Mouse (Mus musculus) CH12.LX (cell line): ENCODE results near the gene Angel1.

Source experiments
- EP300 ChIP-seq: IDR thresholded peaks from 2 replicates; pipeline ENCODE4 v1.6.1; 2011; ENCODE audit warnings: low read length, improper control_type of control experiment
- MAZ ChIP-seq: IDR thresholded peaks from 2 replicates; pipeline ENCODE4 v1.6.1; 2012; ENCODE audit warnings: low read depth, mild to moderate bottlenecking, inconsistent platforms, low read length, improper control_type of control experiment, moderate library complexity
- MEF2A ChIP-seq: IDR thresholded peaks from 2 replicates; pipeline ENCODE4 v1.6.1; 2014; ENCODE audit warnings: low read depth, mild to moderate bottlenecking, inconsistent platforms, low read length, improper control_type of control experiment, borderline replicate concordance

GRCm38 (mm10) chr12:86767868-86768631 is 41.8 kb upstream of the Angel1 start:
- no peak for TF ChIP-seq EP300
- no peak for TF ChIP-seq MEF2A
- TF ChIP-seq MAZ, result no peak
